Mouse (Mus musculus): ENCODE measurements at regions not wholly inside any gene's neighbourhood (a gene's known extent, or its start where the extent isn't known, plus 50 kb on each side); places are given as distances from the start of the nearest gene placed in this dataset.
"Not testable (repeated sequence)": the region's sequence is repeated elsewhere in the genome, so short reads cannot be mapped to it uniquely, and the experiment has no call there.

GRCm38 (mm10) chr12:113333399-113333798 is 147.7 kb downstream of the Tmem121 start:
- DNase-seq: no peak

DNA sequence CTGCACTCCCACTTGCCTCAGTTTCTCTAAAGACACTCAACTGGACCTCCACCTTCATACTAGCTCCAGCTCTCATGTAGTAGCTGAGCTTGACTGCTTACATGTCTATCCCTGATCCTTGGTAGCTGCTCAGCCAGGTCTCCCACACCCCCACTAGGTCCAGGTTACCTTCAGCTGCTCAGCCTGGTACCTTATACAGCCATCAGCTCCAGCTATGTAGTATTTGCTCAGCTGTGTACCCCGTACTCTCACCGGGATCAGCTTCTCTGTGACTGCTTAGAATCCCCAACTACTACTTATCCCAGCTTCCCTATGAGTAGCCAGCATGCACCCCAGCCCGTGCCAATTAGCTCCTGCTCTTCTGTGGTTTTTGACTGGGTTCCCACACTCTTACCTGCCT is 148.1 kb downstream of the Tmem121 start:
- DNase-seq: not testable (repeated sequence)

DNA sequence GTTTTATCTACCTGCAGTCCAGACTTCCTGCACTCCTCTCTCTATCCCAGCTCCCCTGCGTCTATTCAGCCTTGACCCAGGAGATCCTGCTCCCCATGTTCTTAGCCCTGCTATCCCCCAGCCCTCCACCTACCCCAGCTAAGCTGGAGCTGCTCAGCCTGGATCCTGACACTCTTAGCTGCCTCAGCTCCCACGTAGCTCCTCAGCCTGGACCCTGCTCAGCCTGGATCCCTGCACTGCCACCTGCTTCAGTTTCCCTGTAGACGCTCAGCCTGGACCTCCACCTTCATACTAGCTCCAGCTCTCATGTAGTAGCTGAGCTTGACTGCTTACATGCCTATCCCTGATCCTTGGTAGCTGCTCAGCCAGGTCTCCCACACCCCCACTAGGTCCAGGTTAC is 151.5 kb downstream of the Tmem121 start:
- no peak for DNase-seq

DNA sequence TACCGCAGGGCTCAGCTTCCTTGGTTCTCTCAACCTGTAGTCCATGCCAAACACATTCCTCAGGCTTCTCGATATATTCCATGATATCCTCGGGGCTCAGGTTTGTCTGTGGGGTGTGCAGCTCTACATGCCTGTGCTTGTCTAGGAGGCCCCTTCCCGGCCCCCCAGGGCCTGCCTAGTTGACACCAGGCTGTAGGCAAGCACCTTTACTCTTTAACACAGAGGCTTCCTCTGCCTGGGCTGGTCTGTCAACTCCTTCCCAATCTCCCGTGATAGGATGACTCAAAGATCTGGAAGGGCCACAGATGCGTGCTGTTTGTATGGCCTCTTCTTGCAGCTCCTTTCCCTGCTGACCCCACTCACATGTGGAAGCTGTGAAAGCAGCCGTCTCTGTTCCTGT is 150.4 kb upstream of the Adam6b start:
- DNase-seq: no peak

DNA sequence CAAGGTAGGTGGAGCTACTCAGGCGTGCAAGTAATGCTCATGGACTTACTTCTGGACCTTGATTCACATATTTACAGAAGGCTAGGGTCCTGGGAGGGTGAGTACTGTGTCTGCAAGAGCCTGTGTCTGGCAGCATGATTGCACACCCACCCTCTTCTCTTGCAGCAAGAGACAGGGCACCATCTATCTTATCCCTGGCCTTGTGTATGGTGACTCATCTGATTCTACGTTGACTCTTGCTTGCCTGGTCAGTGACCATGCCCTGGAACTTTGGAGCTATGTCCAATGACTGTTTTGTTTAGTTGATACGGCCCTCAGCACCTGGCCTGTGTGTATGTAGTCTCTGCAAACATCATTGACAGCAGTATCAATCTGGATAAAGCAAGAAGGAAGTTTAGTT is 148.3 kb upstream of the Adam6b start:
- peak; percentile 52 for DNase-seq

- DNase-seq: no peak
Measured at GRCm38 (mm10) chr12:113355132-113355531, 134.2 kb upstream of the Adam6b start.

GRCm38 (mm10) chr12:113358077-113358476 is 131.2 kb upstream of the Adam6b start:
- no peak for DNase-seq

DNA sequence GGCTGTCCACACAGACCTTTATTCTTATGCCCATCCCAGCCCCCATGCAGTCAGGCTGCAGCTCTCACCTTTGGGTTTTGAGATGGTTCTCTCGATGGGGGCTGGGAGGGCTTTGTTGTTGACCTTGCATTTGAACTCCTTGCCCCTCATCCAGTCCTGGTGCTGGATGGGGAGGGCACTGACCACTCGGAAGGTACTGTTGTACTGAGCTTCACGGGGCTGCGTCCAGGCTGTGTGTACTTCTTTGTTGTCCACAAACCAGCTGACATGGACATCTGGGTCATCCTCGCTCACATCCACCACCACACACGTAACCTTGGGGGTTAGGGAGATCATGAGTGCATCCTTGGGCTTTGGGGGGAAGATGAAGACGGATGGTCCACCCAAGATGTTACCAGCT is 129.3 kb upstream of the Adam6b start:
- no peak for DNase-seq

- DNase-seq: no peak
Measured at GRCm38 (mm10) chr12:113362409-113363038, 126.8 kb upstream of the Adam6b start.

GRCm38 (mm10) chr12:113364023-113364422 is 125.3 kb upstream of the Adam6b start:
- DNase-seq: no peak

DNA sequence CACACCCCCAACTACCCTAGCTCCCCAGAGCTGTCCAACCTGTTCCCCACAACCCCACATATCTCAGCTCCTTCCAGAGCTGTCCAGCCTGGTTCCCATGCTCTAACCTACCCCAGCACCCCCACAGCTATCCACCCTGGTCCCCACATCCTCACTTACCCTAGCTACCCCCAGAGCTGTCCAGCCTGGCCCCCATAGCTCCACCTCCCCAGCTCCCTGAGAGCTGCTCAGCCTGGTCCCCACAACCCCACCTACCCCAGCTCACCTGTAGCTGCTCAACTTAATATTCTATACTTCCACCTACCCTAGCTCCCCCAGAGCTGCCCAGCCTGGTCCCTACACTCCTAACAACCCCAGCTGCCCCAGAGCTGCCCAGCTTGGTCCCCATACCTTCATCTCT is 124.9 kb upstream of the Adam6b start:
- DNase-seq: no peak

- DNase-seq: no peak
Measured at GRCm38 (mm10) chr12:113365783-113366182, 123.5 kb upstream of the Adam6b start.

- DNase-seq: no peak
Measured at GRCm38 (mm10) chr12:113366394-113366793, 122.9 kb upstream of the Adam6b start.

GRCm38 (mm10) chr12:113401578-113402113 is 87.7 kb upstream of the Adam6b start:
- no peak for DNase-seq

GRCm38 (mm10) chr12:113402823-113403222 is 86.5 kb upstream of the Adam6b start:
- no peak for DNase-seq

DNA sequence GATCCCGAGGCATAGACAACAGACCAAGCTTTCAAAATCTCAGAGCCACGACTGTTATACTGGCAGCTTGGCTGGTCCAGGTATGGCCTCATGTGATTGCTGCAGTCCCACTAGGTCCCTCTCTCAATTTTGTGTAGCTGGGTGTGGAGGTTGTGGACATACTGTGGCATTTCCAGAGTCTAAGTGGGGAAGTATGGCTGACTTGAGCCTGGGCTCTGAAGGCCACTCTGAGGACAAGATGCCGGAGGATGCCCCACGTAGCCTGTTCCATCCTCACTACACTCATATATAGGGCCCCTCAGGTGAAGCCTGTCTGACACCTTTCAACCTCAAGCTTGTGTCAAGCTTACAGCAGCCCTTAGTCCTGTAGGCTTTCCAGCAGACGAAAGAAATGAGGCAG is 78.2 kb upstream of the Adam6b start:
- no peak for DNase-seq

DNA sequence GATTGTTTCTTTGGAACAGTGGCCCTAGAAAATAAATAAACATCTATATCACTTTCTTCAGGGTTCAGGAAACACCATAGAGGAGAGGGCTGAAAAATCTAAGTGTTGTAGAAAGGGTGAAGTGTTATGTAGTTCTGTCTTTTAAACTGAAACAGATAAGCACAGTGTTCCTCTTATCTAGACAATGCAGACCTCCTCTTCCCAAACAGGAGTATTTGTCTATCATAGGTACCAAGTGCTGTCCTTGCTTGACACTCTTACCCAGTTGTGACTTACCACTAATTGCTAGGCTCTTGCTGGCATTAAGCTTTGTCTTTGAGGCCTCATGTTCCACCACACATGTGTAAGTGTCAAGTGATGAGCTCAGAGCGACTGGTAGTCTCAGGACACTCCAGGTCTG is 75.3 kb upstream of the Adam6b start:
- no peak for DNase-seq

DNA sequence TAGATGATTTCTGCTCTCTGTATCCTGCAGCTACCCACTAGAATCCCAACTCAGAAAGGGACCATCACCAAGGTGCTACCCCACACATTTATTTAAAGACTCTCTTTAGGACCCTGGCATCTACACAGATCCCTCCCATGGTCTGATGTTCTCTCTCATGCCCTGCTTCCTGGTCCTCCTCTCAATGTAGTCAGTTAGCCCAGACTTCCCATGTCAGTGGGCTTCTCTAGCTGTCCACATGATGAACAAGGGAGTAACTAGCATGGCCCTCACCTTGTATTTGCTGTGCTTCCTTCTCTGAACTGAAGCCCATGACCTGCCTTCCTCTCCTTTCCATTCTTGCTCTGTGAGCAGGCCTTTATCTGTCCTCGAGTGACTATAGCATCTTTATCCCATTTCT is 71.8 kb upstream of the Adam6b start:
- DNase-seq: no peak

- DNase-seq: no peak
Measured at GRCm38 (mm10) chr12:113418731-113419402, 70.4 kb upstream of the Adam6b start.

GRCm38 (mm10) chr12:113420721-113421305 is 68.5 kb upstream of the Adam6b start:
- no peak for DNase-seq

DNA sequence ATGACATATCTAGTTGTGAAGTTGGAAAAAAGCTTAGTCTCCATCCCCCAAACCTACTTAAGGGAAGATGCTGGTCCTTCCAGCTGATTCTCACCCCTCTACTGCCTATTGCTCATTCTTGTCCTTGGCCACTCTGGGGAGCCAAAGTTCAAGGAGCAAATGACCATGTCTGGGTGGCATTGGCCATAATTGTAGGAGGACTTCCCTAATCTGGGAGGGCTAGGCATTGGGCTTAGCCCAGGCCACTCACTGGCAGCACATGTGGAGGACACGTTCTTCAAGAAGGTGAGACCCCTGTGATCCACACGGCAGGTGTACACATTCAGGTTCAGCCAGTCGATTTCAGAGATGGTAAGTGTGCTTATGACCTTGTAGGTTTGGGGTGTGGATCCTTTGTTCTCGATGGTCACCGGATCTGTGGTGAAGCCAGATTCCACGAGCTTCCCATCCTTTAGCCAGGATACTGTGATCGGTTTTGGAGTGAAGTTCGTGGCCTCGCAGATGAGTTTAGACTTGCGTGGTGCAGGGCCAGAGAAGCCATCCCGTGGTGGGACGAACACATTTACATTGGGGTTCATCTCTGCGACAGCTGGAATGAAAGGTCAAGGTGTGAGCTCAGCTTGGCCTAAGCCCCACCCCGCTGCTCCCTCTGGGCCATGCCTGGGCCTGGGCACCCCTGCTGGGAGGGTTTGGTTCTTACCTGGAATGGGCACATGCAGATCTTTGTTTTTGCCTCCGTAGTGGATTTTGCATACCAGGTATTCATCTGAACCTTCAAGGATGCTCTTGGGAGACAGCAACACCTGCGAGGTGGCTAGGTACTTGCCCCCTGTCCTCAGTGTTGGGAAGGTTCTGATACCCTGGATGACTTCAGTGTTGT is 67.4 kb upstream of the Adam6b start:
- no peak for DNase-seq

GRCm38 (mm10) chr12:113422736-113423254 is 66.5 kb upstream of the Adam6b start:
- no peak for DNase-seq

Data from adrenal gland, adult 8-10 months (tissue).